Mouse (Mus musculus) limb, embryonic 12.5 days (tissue): ENCODE results near the gene Unc13b. TPM values are rescaled to one million over a fixed set of nuclear protein-coding genes. Genes with fewer than 3 reads are reported as not detected.

Experiments
- ATAC-seq: fragments of 200-750 bp; cut with Nextera tagmentation; 2 replicates; pipeline ENCODE4 v1.8.0; 2017; ENCODE audit warnings: low read depth, moderate TSS enrichment; ENCODE audit not compliant: insufficient number of reproducible peaks, insufficient read depth, low FRiP score, low TSS enrichment
- H3K27ac ChIP-seq: fragments of 300-500 bp; sonication (generic); 2 replicates; pipeline ENCODE4 v1.5.1; 2016; ENCODE audit warnings: mild to moderate bottlenecking, moderate library complexity
- H3K27me3 ChIP-seq: fragments of 300-500 bp; sonication (generic); 2 replicates; pipeline ENCODE4 v1.6.1; 2016; ENCODE audit warnings: mild to moderate bottlenecking, moderate library complexity
- H3K36me3 ChIP-seq: fragments of 300-500 bp; sonication (generic); 2 replicates; pipeline ENCODE4 v1.6.1; 2016; ENCODE audit warnings: mild to moderate bottlenecking, moderate library complexity
- H3K4me1 ChIP-seq: fragments of 300-500 bp; sonication (generic); replicated peaks from 2 replicates; pipeline ENCODE4 v1.6.1; 2016
- H3K4me2 ChIP-seq: fragments of 300-500 bp; sonication (generic); 2 replicates; pipeline ENCODE4 v1.6.1; 2016; ENCODE audit warnings: mild to moderate bottlenecking, moderate library complexity
- H3K4me3 ChIP-seq: fragments of 300-500 bp; sonication (generic); replicated peaks from 2 replicates; pipeline ENCODE4 v1.5.1; 2016; ENCODE audit warnings: mild to moderate bottlenecking
- H3K9ac ChIP-seq: fragments of 300-500 bp; sonication (generic); replicated peaks from 2 replicates; pipeline ENCODE4 v1.6.1; 2016; ENCODE audit warnings: mild to moderate bottlenecking, moderate library complexity
- H3K9me3 ChIP-seq: fragments of 300-500 bp; sonication (generic); 2 replicates; pipeline ENCODE4 v1.6.1; 2016; ENCODE audit warnings: mild to moderate bottlenecking, moderate library complexity
- WGBS: fragments of 180-500 bp; shearing (Covaris S2); methylation state at CpG from one replicate; pipeline ENCODE4 v1.1.7; 2016; 5-methylcytosine and 5-hydroxymethylcytosine counted together
- polyA plus RNA-seq: library from polyadenylated mRNA; unstranded; fragments of >200 nt; fragmentation: Nextera tagmentation; extraction: Ambion mirVana; gene quantifications from 2 replicates; pipeline ENCODE4 v1.2.1, GENCODE M21; 2016

Gene Unc13b
- 3.5 and 4.0 TPM in 2 replicates for polyA plus RNA-seq

DNA sequence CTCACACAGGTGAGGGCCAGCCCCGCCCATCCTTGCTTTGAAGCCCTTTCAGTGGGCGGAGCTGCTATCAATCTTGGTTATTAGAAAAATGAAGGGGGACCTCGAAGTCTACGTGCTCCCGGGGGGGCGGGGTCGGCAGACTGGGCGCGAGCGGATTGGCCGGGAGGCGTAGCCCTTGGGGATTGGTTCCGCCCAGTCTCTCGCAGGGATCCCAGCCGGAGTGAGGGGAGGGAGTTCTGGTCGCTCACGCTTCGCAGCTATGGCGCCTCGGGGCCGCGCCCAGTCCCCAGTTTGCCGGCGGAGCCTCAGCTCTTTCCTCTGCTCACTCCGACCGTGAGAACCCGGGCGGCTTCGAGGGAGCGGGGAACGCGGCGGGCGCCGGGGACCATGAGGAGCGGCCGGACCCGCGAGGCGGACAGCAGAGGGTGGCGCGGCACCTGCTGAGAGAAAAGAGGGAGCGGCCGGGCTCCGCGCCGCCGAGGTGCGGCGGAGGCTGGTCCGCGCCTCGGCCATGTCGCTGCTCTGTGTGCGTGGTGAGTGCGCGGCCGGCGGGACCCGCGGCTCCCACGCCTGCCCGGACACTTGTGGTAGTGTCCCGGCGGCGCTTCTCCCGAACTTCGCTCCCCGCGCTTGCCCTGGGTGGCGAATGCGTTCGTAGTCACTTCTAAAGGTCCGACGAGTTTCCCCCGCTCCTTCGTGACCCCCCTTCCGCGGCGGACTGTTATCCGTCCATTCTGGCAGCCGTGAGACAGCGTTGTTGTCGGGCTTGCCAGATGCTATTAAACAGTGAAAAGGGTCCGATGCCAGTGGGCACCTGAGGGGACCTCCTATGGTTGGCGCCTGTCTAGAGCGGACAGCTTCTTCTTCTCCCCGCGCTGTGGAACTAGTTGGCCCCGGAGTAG, at the start of gene Unc13b:
Gene Unc13b, plus strand, starts transcription at position 201 of the 902 bp plus-strand sequence.
- H3K36me3 ChIP-seq: no peaks in the 10 kb centered on the region

DNA sequence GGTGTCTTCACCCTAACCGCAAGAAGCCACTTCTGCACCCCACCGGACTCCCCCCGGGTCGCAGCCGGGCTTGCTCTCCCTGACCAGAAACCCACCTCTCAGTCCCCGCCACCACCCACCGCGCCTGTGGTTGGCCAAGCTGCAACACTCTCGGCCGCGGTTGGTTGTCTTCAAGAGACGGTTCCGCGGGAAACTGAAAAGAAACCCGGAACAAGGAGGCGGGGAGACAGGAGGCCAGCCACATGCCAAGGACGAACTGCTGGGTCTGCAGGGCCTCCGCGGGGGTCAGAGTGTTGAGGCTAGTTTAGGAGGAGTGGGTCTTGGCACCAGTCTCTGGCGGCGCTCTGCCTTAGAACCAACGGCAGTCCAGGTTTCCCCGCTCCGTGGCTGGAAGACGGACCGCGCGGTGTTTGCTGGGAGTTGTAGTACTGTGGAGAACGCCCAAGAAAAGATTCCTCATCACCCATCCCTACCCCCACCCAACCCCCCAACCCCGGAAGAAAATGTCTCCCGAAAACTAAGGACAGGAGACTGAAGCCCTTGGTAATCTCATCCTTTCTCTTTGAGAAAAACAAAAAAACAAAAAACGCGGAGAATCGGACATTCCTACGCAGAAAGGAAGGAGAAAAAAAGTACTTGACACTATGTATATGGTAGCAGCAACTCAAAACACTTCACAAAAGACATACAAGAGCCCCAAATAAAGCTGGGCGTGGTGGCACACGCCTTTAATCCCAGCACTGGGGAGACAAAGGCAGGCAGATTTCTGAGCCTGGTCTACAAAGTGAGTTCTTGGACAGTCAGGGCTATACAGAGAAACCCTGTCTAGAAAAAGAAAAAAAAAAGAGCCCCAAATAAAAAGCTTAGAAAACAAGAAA, 48.4 kb upstream of the Unc13b start, which contains the start of gene Fancg:
Gene Fancg, minus strand, starts transcription at position 346 of the 878 bp plus-strand sequence.
- peaks cover 14% of the 10 kb centered on the region for H3K36me3 ChIP-seq

More for the DNA sequence above, at the start of gene Unc13b:
- H3K4me3 ChIP-seq: peak within 1 kb of the TSS; percentile 66
- peaks cover 41% of the 10 kb centered on the region for H3K27me3 ChIP-seq
- 0 out of 2 replicates have a peak, but pooled peaks cover 3% of the 10 kb centered on the region for H3K4me1 ChIP-seq
- peak within 1 kb of the TSS; percentile 56 for H3K9ac ChIP-seq
- H3K4me2 ChIP-seq: peak within 1 kb of the TSS; percentile 93
- ATAC-seq: peak; percentile 94
- H3K27ac ChIP-seq: no peak within 1 kb of the TSS
- WGBS: 1% methylated on average over 88 of the region's 90 CpGs
- H3K9me3 ChIP-seq: no peaks in the 10 kb centered on the region

DNA sequence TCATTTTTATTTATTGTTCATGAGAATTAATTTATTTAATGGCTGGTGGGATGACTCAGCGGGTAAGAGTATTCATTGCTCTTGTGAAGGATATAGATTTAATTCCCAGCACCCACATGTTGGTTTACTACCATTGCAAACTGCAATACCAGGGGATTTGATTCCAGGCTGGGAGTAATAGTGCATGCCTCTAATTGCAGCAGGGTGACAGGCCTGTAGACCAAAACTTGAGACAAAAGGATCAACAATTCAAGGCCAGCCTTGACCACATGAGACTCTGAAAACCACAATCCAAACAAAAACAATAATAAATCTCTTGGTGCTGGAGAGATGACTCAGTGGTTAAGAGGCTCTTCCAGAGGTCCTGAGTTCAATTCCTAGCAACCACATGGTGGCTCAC, 46.7 kb upstream of the Unc13b start:
- H3K4me3 ChIP-seq: no peak overlapping the region
- 97% methylated on average over 1 of the region's 1 CpGs for WGBS
- H3K9me3 ChIP-seq: no peaks in the 10 kb centered on the region
- ATAC-seq: no peak
- no peaks in the 10 kb centered on the region for H3K27me3 ChIP-seq
- peaks cover 17% of the 10 kb centered on the region for H3K4me1 ChIP-seq
- no peak overlapping the region for H3K27ac ChIP-seq
- H3K4me2 ChIP-seq: no peak overlapping the region
- H3K9ac ChIP-seq: no peak overlapping the region
- no peaks in the 10 kb centered on the region for H3K36me3 ChIP-seq

More for the DNA sequence above, 48.4 kb upstream of the Unc13b start, which contains the start of gene Fancg:
- peak; percentile 93 for ATAC-seq
- Histone ChIP-seq H3K27ac (peak within 1 kb of the TSS; percentile 79; the same call in 1 of the 2 replicates), H3K27me3 (no peaks in the 10 kb centered on the region), H3K9me3 (no peaks in the 10 kb centered on the region), H3K4me3 (peak within 1 kb of the TSS; percentile 70), H3K4me1 (peaks cover 17% of the 10 kb centered on the region), H3K4me2 (peak within 1 kb of the TSS; percentile 82), H3K9ac (peak within 1 kb of the TSS; percentile 69)
- WGBS: 2% methylated on average over 37 of the region's 37 CpGs

DNA sequence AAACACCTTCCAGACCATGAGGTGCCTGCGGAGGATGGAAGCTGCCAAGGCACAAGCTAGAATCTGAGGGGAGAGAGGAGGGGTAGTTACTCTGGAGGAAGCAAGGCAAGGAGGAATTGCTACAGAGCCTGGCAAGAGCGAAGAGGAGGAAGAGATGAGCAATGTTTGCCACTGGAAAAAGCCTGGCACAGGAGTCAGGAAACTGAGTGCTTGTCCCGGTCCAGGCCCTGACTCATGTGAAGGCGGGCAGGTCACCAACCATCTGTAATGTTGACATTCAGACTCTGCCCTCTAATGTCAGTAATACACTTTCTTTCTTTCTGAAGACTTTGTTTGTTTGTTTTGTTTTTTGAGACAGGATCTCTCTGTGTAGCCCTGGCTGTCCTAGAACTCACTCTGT, 40.6 kb upstream of the Unc13b start:
- Histone ChIP-seq H3K27me3 (no peaks in the 10 kb centered on the region), H3K9me3 (no peaks in the 10 kb centered on the region), H3K4me2 (no peak overlapping the region), H3K4me3 (no peak overlapping the region), H3K27ac (no peak overlapping the region), H3K9ac (no peak overlapping the region), H3K4me1 (no peaks in the 10 kb centered on the region), H3K36me3 (peaks cover 61% of the 10 kb centered on the region)
- WGBS: 95% methylated on average over 4 of the region's 4 CpGs
- ATAC-seq: no peak

DNA sequence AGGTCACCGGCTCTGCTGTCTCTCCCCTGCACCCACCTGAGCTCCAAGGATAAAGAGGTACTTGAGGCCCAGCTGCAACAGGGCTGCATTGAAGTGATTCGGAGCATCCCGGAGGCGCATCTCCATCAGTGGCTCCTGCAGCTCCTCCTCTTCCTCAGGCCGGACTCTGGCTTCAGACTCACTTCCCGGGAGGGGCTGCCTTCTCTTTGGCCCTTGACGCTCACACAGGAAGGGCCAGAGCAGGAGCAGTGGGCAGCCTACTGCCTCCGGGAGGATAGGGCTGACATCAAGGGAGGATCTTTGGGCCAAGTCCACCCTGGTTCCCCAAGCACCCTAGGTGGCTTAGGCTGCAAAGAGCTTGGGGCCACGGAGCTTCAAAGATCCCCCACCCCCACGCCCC, 39.6 kb upstream of the Unc13b start:
- no peaks in the 10 kb centered on the region for H3K9me3 ChIP-seq
- ATAC-seq: no peak
- H3K4me1 ChIP-seq: no peaks in the 10 kb centered on the region
- 92% methylated on average over 10 of the region's 10 CpGs for WGBS
- H3K27ac ChIP-seq: no peak overlapping the region
- no peak overlapping the region for H3K4me2 ChIP-seq
- H3K27me3 ChIP-seq: no peaks in the 10 kb centered on the region
- no peak overlapping the region for H3K9ac ChIP-seq
- peaks cover 70% of the 10 kb centered on the region for H3K36me3 ChIP-seq
- no peak overlapping the region for H3K4me3 ChIP-seq

DNA sequence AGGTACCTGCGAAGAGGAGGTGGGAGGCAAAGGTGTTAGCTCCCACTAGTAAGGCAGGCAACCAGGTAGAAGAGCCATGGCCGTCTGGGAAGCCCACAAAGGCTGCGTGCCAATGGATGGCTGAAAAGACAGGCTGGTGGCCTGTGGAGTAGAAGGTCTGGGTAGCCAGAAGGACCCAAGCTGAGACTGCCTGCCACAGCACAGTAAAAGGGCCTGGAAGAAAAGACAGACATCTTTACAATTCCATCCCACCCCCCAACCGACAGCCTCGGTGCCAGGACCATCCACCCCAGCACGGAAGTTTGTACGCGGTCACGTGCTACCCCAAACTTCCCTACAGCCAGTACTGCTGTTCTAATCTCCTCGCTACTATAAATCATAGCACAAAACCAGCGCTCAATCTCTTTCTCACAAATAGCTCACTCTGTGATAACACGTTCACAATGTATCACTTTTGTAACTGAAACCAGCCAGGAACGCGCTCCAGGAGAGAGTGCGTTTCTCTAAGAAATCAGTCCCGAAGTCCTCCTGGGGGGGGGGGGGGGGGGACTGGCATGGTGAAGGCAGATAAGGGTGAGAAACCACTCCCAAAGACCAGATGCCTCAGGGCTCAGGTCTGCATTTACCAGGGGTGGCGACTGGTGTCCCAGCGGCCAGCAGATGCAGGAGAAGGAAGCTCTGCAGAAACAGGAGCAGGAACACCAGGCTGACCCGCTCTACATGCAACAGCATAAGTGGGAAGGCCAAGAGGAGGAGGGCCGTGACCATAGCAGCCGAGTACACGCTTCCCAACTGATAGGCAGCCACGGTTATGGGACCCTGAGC, 38.9 kb upstream of the Unc13b start:
- ATAC-seq: no peak

DNA sequence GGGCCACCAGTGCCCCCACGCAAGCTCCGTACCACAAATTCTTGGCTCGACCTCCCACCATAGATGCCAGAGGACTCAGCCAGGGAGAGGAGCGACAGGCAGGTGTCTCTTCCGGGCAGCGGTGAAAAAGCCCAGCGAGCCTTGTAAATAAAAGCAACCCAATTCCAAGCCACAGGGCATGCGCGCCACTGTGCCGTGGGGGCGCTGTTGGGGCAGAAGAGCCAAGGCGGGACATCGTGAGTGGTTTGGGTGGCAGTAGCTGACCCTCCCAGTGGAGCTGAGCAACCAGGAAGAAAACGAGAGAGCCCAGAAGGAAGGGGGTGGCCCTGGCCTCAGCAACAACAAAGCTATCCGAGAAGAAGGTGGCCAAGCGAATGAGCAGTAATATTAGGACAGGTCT, 37.9 kb upstream of the Unc13b start:
- no peak overlapping the region for H3K27ac ChIP-seq
- H3K36me3 ChIP-seq: peaks cover 75% of the 10 kb centered on the region
- H3K27me3 ChIP-seq: no peaks in the 10 kb centered on the region
- WGBS: 86% methylated on average over 16 of the region's 16 CpGs
- no peak overlapping the region for H3K4me3 ChIP-seq
- peaks cover 9% of the 10 kb centered on the region for H3K4me1 ChIP-seq
- no peaks in the 10 kb centered on the region for H3K9me3 ChIP-seq
- no peak overlapping the region for H3K9ac ChIP-seq
- H3K4me2 ChIP-seq: no peak overlapping the region
- ATAC-seq: no peak

More for the DNA sequence above, 38.9 kb upstream of the Unc13b start:
- H3K36me3 ChIP-seq: peaks cover 75% of the 10 kb centered on the region
- no peak overlapping the region for H3K9ac ChIP-seq
- H3K27me3 ChIP-seq: no peaks in the 10 kb centered on the region
- H3K27ac ChIP-seq: no peak overlapping the region
- no peaks in the 10 kb centered on the region for H3K9me3 ChIP-seq
- WGBS: 91% methylated on average over 23 of the region's 23 CpGs
- peaks cover 7% of the 10 kb centered on the region for H3K4me1 ChIP-seq
- H3K4me3 ChIP-seq: no peak overlapping the region
- H3K4me2 ChIP-seq: no peak overlapping the region

DNA sequence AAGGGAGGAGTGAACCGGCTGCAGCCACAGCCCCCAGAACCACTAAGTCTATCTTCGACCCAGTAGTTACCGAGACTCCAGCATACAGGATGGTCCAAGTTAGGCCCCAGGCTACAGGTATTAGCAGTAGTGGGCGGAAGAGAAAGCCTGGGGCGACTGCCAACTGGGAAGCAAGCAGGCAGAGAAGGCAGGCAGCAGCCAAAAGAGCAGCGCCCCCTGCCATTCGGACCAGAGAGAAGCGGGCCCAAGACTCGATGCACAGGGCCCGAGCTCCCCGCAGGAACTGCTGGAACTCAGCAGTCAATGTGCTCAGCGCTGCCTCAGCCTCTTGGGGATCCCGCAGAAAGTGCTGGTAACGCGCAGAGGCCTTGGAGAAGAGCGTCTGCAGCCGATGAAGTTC, 37.4 kb upstream of the Unc13b start:
- peaks cover 75% of the 10 kb centered on the region for H3K36me3 ChIP-seq
- H3K27ac ChIP-seq: no peak overlapping the region
- H3K9me3 ChIP-seq: no peaks in the 10 kb centered on the region
- H3K27me3 ChIP-seq: no peaks in the 10 kb centered on the region
- no peak overlapping the region for H3K4me3 ChIP-seq
- ATAC-seq: no peak
- WGBS: 80% methylated on average over 17 of the region's 17 CpGs
- no peak overlapping the region for H3K4me2 ChIP-seq
- H3K4me1 ChIP-seq: peaks cover 9% of the 10 kb centered on the region
- H3K9ac ChIP-seq: no peak overlapping the region

DNA sequence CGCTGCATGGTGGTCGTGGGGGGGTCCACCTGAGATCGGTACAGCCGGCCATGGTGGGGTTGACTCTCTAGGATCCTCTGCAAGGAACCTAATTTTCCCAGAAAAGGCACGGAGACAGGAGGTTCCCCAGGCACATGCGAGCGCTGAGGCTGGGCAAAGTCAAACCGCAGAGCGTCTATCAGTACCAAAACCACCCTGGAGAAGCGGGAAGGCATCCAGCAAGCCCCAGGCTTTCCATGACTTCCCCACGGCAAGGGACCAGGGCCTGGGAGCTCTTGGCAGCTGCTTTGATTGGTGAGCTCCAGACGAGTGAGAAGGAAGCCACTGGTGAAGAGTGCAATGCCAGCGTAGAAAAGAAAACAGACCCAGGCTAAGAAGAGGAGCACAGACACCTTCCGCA, 34.1 kb upstream of the Unc13b start:
- H3K4me1 ChIP-seq: peaks cover 9% of the 10 kb centered on the region
- H3K9ac ChIP-seq: peak overlapping the region; percentile 64; the same call in 1 of the 2 replicates
- H3K27ac ChIP-seq: 0 out of 2 replicates have a peak overlapping the region, but pooled peaks have one; percentile 20
- peaks cover 82% of the 10 kb centered on the region for H3K36me3 ChIP-seq
- WGBS: 78% methylated on average over 14 of the region's 14 CpGs
- no peaks in the 10 kb centered on the region for H3K9me3 ChIP-seq
- H3K4me2 ChIP-seq: peak overlapping the region; percentile 74
- no peaks in the 10 kb centered on the region for H3K27me3 ChIP-seq
- peak overlapping the region; percentile 61 for H3K4me3 ChIP-seq
- no peak for ATAC-seq

DNA sequence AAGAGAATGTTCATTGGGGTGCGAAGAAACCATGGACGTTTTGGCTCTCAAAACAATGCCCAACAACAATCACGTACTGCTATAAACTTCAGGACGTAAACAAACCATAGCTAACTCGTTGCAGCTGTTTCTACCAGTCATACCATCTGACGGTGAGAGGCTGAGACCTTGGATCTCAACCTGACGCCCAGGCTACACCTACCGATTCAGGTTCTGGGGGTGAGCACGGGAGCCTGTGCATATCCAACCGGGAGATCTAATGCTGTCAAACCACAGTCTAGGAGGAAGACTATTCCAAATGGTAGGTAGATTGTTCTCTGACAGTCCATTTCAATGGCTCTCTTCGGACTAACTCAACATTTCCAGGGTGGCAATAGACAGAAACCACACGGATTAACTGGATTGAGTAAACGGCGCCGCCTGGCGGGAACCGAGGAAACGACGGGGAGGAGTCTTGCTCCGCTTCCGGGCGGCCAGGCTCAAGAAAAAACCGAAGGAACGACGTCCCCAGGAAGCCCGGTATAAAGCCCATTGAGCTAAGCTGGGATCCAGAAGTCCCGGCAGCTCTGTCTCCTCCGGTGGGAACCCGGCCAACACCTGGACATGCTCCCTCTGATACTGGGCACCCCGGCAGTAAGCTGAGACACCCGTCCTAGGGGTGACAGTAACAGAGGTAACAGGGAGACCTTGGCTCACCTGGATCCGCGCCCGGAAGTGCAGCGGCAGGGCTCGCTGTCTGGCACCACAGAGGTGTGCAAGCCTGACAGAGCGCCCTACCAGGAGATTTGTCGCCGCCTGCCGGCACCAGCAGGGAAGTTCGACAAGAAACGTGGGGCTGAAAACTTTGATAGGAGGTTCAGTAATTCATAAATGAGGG, 33.4 kb upstream of the Unc13b start, which contains the start of gene Pigo:
Gene Pigo, minus strand, starts transcription at position 736 of the 877 bp plus-strand sequence.
- 7% methylated on average over 42 of the region's 42 CpGs for WGBS
- Histone ChIP-seq H3K36me3 (peaks cover 78% of the 10 kb centered on the region), H3K27me3 (no peaks in the 10 kb centered on the region), H3K27ac (peak within 1 kb of the TSS; percentile 88), H3K9me3 (no peaks in the 10 kb centered on the region), H3K4me1 (peaks cover 15% of the 10 kb centered on the region), H3K9ac (peak within 1 kb of the TSS; percentile 64), H3K4me2 (peak within 1 kb of the TSS; percentile 74), H3K4me3 (peak within 1 kb of the TSS; percentile 61)
- peak; percentile 86 for ATAC-seq
